Mouse (Mus musculus) embryonic facial prominence, embryonic 15.5 days (tissue): ENCODE measurements around the gene Cenpl. TPM values are rescaled to one million over a fixed set of nuclear protein-coding genes. Genes with fewer than 3 reads are reported as not detected.

Experiments used
- ATAC-seq: fragments of 200-750 bp; cut with Nextera tagmentation; 2 replicates; pipeline ENCODE4 v1.8.0; 2017; ENCODE audit warnings: low read depth, moderate TSS enrichment; ENCODE audit not compliant: insufficient number of reproducible peaks, low FRiP score, low TSS enrichment
- H3K27ac ChIP-seq: fragments of 300-500 bp; sonication (generic); replicated peaks from 2 replicates; pipeline ENCODE4 v1.5.1; 2015; ENCODE audit warnings: mild to moderate bottlenecking, inconsistent platforms
- H3K27me3 ChIP-seq: fragments of 300-500 bp; sonication (generic); 2 replicates; pipeline ENCODE4 v1.6.1; 2015; ENCODE audit warnings: inconsistent platforms
- H3K36me3 ChIP-seq: fragments of 300-500 bp; sonication (generic); 2 replicates; pipeline ENCODE4 v1.6.1; 2015; ENCODE audit warnings: mild to moderate bottlenecking, inconsistent platforms
- H3K4me1 ChIP-seq: fragments of 300-500 bp; sonication (generic); 2 replicates; pipeline ENCODE4 v1.6.1; 2015; ENCODE audit warnings: inconsistent platforms
- H3K4me2 ChIP-seq: fragments of 300-500 bp; sonication (generic); replicated peaks from 2 replicates; pipeline ENCODE4 v1.6.1; 2015; ENCODE audit warnings: mild to moderate bottlenecking, inconsistent platforms
- H3K4me3 ChIP-seq: fragments of 300-500 bp; sonication (generic); replicated peaks from 2 replicates; pipeline ENCODE4 v1.5.1; 2015; ENCODE audit warnings: mild to moderate bottlenecking, inconsistent platforms
- H3K9ac ChIP-seq: fragments of 300-500 bp; sonication (generic); 2 replicates; pipeline ENCODE4 v1.6.1; 2015; ENCODE audit warnings: inconsistent platforms
- H3K9me3 ChIP-seq: fragments of 300-500 bp; sonication (generic); replicated peaks from 2 replicates; pipeline ENCODE4 v1.6.1; 2016; ENCODE audit warnings: inconsistent platforms
- WGBS: fragments of 180-500 bp; shearing (Covaris S2); methylation state at CpG from one replicate; pipeline ENCODE4 v1.1.7; 2015; 5-methylcytosine and 5-hydroxymethylcytosine counted together
- polyA plus RNA-seq: library from polyadenylated mRNA; unstranded; fragments of >200 nt; fragmentation: Nextera tagmentation; extraction: Ambion mirVana; gene quantifications from 2 replicates; pipeline ENCODE4 v1.2.1, GENCODE M21; 2015

The Cenpl gene
- polyA plus RNA-seq, 1 experiment from 2014 or later = 25.9 TPM

GRCm38 (mm10) chr1:161126461-161126860, 55.9 kb downstream of the Cenpl start:
- peaks cover 9% of the 10 kb centered on the region for H3K4me1 ChIP-seq
- no peaks in the 10 kb centered on the region for H3K9me3 ChIP-seq
- no peak overlapping the region for H3K27ac ChIP-seq
- no peak overlapping the region for H3K9ac ChIP-seq
- WGBS = 75% methylated on average over 1 of the region's 1 CpGs
- H3K27me3 ChIP-seq = no peaks in the 10 kb centered on the region
- ATAC-seq = 0 out of 2 replicates have a peak, but pooled peaks have one; percentile 43
- peaks cover 5% of the 10 kb centered on the region; the same call in 1 of the 2 replicates for H3K36me3 ChIP-seq
- no peak overlapping the region for H3K4me3 ChIP-seq
- H3K4me2 ChIP-seq = no peak overlapping the region

GRCm38 (mm10) chr1:161130726-161131664, 60.5 kb downstream of the Cenpl start, which contains the start of gene Klhl20:
Klhl20 (minus strand) TSS chr1:161131511.
- peak within 1 kb of the TSS; percentile 74 for H3K4me2 ChIP-seq
- H3K36me3 ChIP-seq = peaks cover 5% of the 10 kb centered on the region; the same call in 1 of the 2 replicates
- H3K4me3 ChIP-seq = peak within 1 kb of the TSS; percentile 83
- no peaks in the 10 kb centered on the region for H3K9me3 ChIP-seq
- H3K27ac ChIP-seq = peak within 1 kb of the TSS; percentile 90
- peaks cover 9% of the 10 kb centered on the region for H3K4me1 ChIP-seq
- WGBS = 2% methylated on average over 41 of the region's 41 CpGs
- ATAC-seq = peak; percentile 89
- H3K27me3 ChIP-seq = no peaks in the 10 kb centered on the region; the same call in 1 of the 2 replicates
- H3K9ac ChIP-seq = peak within 1 kb of the TSS; percentile 87

Other genes starting within 250 kb of the Cenpl start
- 7.4 and 9.0 TPM in 2 replicates for gene Rc3h1, start 164.3 kb upstream of the Cenpl start, polyA plus RNA-seq
- 2.5 and 2.7 TPM in 2 replicates for gene Serpinc1, start 92.1 kb upstream of the Cenpl start, polyA plus RNA-seq
- 7.8 and 8.1 TPM in 2 replicates for gene Zbtb37, start 35.9 kb upstream of the Cenpl start, polyA plus RNA-seq
- 24.5 and 29.5 TPM in 2 replicates for gene Dars2, start 55 bp upstream of the Cenpl start, polyA plus RNA-seq
- gene Klhl20, start 60.8 kb downstream of the Cenpl start, polyA plus RNA-seq = 17.2 and 18.8 TPM in 2 replicates
- 2.1 and 3.8 TPM in 2 replicates for gene Ankrd45, start 72.0 kb downstream of the Cenpl start, polyA plus RNA-seq
- 0.23 TPM in 1 of 2 replicates, not detected in the other for gene Tex50, start 88.6 kb downstream of the Cenpl start, polyA plus RNA-seq
- 342 and 372 TPM in 2 replicates for gene Prdx6, start 180.5 kb downstream of the Cenpl start, polyA plus RNA-seq